Mouse (Mus musculus): ENCODE results near the gene Tepsin. TPM values are rescaled to one million over a fixed set of nuclear protein-coding genes. Genes with fewer than 3 reads are reported as not detected.

Tepsin gene
- polyA plus RNA-seq, 1 experiment = 12.2 TPM

DNA sequence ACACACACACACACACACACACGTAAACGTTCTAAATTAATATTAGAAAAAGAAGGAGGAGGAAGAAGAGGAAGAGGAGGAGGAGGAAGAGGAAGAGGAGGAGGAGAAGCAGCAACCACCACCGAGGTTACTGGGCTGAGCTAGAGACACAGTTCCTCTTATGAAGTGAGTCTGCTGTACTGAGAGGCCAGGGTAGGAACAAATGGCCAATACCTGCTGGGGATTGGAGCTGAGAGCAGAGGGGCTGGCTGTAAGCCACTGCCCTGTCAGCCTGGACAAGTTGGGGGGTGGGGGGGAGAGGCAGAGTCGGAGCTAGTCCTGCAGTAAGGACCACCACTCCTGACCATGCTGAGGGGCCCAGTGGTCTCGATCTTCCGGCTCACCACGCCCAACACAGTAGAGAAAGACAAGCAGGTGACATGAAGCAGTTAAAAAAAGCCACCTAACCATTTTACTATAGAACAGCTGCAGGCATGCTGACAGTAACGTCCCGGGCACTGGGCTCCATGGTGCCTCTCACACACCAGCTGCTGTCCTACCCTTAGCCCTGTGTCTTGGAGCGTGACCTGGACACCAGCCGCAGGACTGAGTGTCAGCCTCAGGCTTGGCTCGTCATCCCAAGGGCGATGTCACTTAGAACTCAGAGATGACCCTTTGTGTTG, 34.4 kb downstream of the Tepsin start:
- no peak overlapping the region for H3K4me3 ChIP-seq (ENCODE audit: low read depth, low read length)
- H3K4me1 ChIP-seq (ENCODE audit: control insufficient read depth, insufficient read depth, low read length) = peaks cover 3% of the 10 kb centered on the region
- TF ChIP-seq EP300 (IDR thresholded peaks at IDR 0.05; ENCODE audit: insufficient read depth, low read depth, low read length) = no peak
- TF ChIP-seq POLR2A (IDR thresholded peaks at IDR 0.05; ENCODE audit: insufficient read depth, low read length) = no peak
- no peak for TF ChIP-seq CTCF (IDR thresholded peaks at IDR 0.05; ENCODE audit: low read depth, low read length)
- H3K27me3 ChIP-seq (ENCODE audit: control insufficient read depth, insufficient read depth, low read length, poor library complexity, severe bottlenecking) = no peaks in the 10 kb centered on the region
- H3K36me3 ChIP-seq (ENCODE audit: control insufficient read depth, insufficient read depth, low read length, poor library complexity, severe bottlenecking) = no peaks in the 10 kb centered on the region
- no peak overlapping the region for H3K9ac ChIP-seq (ENCODE audit: low read depth, poor library complexity, severe bottlenecking)
- no peak overlapping the region for H3K27ac ChIP-seq (ENCODE audit: insufficient read depth, low read length)
- no peaks in the 10 kb centered on the region for H3K9me3 ChIP-seq (replicated peaks; ENCODE audit: control insufficient read depth, insufficient read depth, low read length, poor library complexity, severe bottlenecking)

DNA sequence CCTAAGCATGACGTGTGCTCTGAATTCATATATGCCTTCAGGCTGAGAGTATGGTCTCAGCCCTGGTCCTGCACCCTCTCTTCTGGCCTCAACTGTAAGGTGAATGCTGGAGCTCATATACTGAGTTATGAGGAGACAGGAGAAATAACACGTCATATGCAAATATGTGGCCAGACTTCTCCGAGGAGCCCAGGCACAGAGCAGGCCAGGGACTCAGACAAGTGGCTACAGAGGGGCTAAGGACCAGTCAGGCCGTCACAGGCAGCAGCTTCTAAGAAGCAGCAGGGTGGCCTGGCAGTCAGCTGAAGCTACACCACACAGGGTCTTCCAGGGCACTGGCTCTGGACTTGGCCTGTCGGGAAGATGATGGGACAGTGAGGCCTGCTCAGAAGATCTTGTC, 35.2 kb downstream of the Tepsin start:
- Histone ChIP-seq H3K27ac (ENCODE audit: insufficient read depth, low read length) (no peak overlapping the region), H3K36me3 (ENCODE audit: control insufficient read depth, insufficient read depth, low read length, poor library complexity, severe bottlenecking) (no peaks in the 10 kb centered on the region), H3K9me3 (replicated peaks; ENCODE audit: control insufficient read depth, insufficient read depth, low read length, poor library complexity, severe bottlenecking) (no peaks in the 10 kb centered on the region), H3K9ac (ENCODE audit: low read depth, poor library complexity, severe bottlenecking) (no peak overlapping the region), H3K27me3 (ENCODE audit: control insufficient read depth, insufficient read depth, low read length, poor library complexity, severe bottlenecking) (no peaks in the 10 kb centered on the region), H3K4me3 (ENCODE audit: low read depth, low read length) (no peak overlapping the region), H3K4me1 (ENCODE audit: control insufficient read depth, insufficient read depth, low read length) (no peaks in the 10 kb centered on the region)
- TF ChIP-seq CTCF (IDR thresholded peaks at IDR 0.05; ENCODE audit: low read depth, low read length) (no peak), POLR2A (IDR thresholded peaks at IDR 0.05; ENCODE audit: insufficient read depth, low read length) (no peak), EP300 (IDR thresholded peaks at IDR 0.05; ENCODE audit: insufficient read depth, low read depth, low read length) (no peak)

- Histone ChIP-seq H3K36me3 (ENCODE audit: control insufficient read depth, insufficient read depth, low read length, poor library complexity, severe bottlenecking) (no peaks in the 10 kb centered on the region), H3K9ac (ENCODE audit: low read depth, poor library complexity, severe bottlenecking) (no peak overlapping the region), H3K27me3 (ENCODE audit: control insufficient read depth, insufficient read depth, low read length, poor library complexity, severe bottlenecking) (no peaks in the 10 kb centered on the region), H3K4me3 (ENCODE audit: low read depth, low read length) (no peak overlapping the region), H3K4me1 (ENCODE audit: control insufficient read depth, insufficient read depth, low read length) (no peaks in the 10 kb centered on the region), H3K27ac (ENCODE audit: insufficient read depth, low read length) (no peak overlapping the region), H3K9me3 (replicated peaks; ENCODE audit: control insufficient read depth, insufficient read depth, low read length, poor library complexity, severe bottlenecking) (no peaks in the 10 kb centered on the region)
- TF ChIP-seq POLR2A (IDR thresholded peaks at IDR 0.05; ENCODE audit: insufficient read depth, low read length) (no peak), CTCF (IDR thresholded peaks at IDR 0.05; ENCODE audit: low read depth, low read length) (no peak), EP300 (IDR thresholded peaks at IDR 0.05; ENCODE audit: insufficient read depth, low read depth, low read length) (no peak)
These were observed 37.9 kb downstream of the Tepsin start for GRCm38 (mm10) chr11:120060634-120061033.

DNA sequence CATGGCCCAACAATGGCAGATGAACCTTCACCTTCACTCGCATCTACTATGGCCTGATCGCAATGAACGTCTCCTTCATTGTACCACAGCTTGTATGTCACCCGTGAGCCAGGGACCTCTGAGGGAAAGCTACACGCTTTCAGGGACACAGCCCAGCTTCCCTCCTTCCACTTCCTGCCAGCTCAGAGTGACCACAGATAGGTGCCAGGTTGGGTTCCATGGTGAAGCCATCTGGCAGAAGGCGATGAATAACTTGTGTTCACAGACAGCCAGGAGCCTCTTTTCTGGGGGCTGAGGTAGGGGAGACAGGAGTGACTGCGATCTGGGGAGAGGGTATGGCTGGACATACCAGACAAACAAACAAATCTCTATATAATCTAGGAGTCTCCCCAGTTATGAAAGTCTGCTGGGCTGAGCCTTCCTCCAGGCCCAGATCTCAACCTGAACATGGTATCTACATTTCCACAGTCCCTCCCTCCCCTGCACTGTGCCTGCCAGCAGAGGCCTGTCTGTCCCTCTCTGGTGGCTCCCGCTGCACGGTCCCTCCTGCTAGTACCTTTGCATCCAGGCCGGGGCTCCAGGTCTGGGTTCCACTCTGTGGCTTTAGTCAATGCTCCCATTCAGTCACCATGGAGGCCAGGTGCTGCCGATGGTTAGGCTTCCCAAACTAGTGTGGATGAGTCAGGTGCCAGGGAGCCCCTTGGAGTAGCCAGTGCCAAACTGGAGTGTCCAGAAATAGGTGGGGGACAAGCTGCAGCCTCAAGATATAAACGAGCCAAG, 42.4 kb downstream of the Tepsin start:
- no peak for TF ChIP-seq EP300 (IDR thresholded peaks at IDR 0.05; ENCODE audit: insufficient read depth, low read depth, low read length)
- TF ChIP-seq POLR2A (IDR thresholded peaks at IDR 0.05; ENCODE audit: insufficient read depth, low read length) = no peak
- no peak for TF ChIP-seq CTCF (IDR thresholded peaks at IDR 0.05; ENCODE audit: low read depth, low read length)
- Histone ChIP-seq H3K4me3 (ENCODE audit: low read depth, low read length) (no peak overlapping the region), H3K9ac (ENCODE audit: low read depth, poor library complexity, severe bottlenecking) (no peak overlapping the region), H3K4me1 (ENCODE audit: control insufficient read depth, insufficient read depth, low read length) (no peaks in the 10 kb centered on the region), H3K27me3 (ENCODE audit: control insufficient read depth, insufficient read depth, low read length, poor library complexity, severe bottlenecking) (no peaks in the 10 kb centered on the region), H3K27ac (ENCODE audit: insufficient read depth, low read length) (no peak overlapping the region), H3K36me3 (ENCODE audit: control insufficient read depth, insufficient read depth, low read length, poor library complexity, severe bottlenecking) (no peaks in the 10 kb centered on the region), H3K9me3 (replicated peaks; ENCODE audit: control insufficient read depth, insufficient read depth, low read length, poor library complexity, severe bottlenecking) (no peaks in the 10 kb centered on the region)

DNA sequence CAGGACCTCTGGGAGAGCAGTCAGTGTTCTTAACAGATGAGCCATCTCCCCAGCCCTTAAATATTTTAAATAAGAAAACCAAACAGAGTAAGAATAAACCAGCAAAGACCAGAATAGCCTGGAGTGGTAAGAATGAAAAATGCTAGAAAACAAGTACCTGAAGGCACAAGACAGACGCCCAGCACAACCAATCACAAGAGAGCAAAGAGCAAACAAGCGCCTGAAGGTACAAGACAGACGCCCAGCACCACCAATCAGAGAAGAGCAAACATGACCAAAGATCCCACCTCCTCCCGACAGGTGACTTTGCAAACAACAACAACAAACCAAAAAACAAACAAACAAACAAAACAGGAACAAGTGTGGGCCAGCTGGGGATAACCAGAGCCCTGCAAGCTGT, 44.7 kb downstream of the Tepsin start:
- Histone ChIP-seq H3K9me3 (replicated peaks; ENCODE audit: control insufficient read depth, insufficient read depth, low read length, poor library complexity, severe bottlenecking) (no peaks in the 10 kb centered on the region), H3K36me3 (ENCODE audit: control insufficient read depth, insufficient read depth, low read length, poor library complexity, severe bottlenecking) (no peaks in the 10 kb centered on the region), H3K27me3 (ENCODE audit: control insufficient read depth, insufficient read depth, low read length, poor library complexity, severe bottlenecking) (no peaks in the 10 kb centered on the region), H3K4me3 (ENCODE audit: low read depth, low read length) (no peak overlapping the region), H3K9ac (ENCODE audit: low read depth, poor library complexity, severe bottlenecking) (no peak overlapping the region), H3K4me1 (ENCODE audit: control insufficient read depth, insufficient read depth, low read length) (no peaks in the 10 kb centered on the region), H3K27ac (ENCODE audit: insufficient read depth, low read length) (no peak overlapping the region)
- TF ChIP-seq CTCF (IDR thresholded peaks at IDR 0.05; ENCODE audit: low read depth, low read length) (no peak), POLR2A (IDR thresholded peaks at IDR 0.05; ENCODE audit: insufficient read depth, low read length) (no peak), EP300 (IDR thresholded peaks at IDR 0.05; ENCODE audit: insufficient read depth, low read depth, low read length) (no peak)

GRCm38 (mm10) chr11:120052274-120052673, 46.3 kb downstream of the Tepsin start:
- Histone ChIP-seq H3K9me3 (replicated peaks; ENCODE audit: control insufficient read depth, insufficient read depth, low read length, poor library complexity, severe bottlenecking) (no peaks in the 10 kb centered on the region), H3K4me1 (ENCODE audit: control insufficient read depth, insufficient read depth, low read length) (no peaks in the 10 kb centered on the region), H3K27ac (ENCODE audit: insufficient read depth, low read length) (no peak overlapping the region), H3K9ac (ENCODE audit: low read depth, poor library complexity, severe bottlenecking) (no peak overlapping the region), H3K36me3 (ENCODE audit: control insufficient read depth, insufficient read depth, low read length, poor library complexity, severe bottlenecking) (no peaks in the 10 kb centered on the region), H3K4me3 (ENCODE audit: low read depth, low read length) (no peak overlapping the region), H3K27me3 (ENCODE audit: control insufficient read depth, insufficient read depth, low read length, poor library complexity, severe bottlenecking) (no peaks in the 10 kb centered on the region)
- TF ChIP-seq EP300 (IDR thresholded peaks at IDR 0.05; ENCODE audit: insufficient read depth, low read depth, low read length) = no peak
- TF ChIP-seq POLR2A (IDR thresholded peaks at IDR 0.05; ENCODE audit: insufficient read depth, low read length) = no peak
- TF ChIP-seq CTCF (IDR thresholded peaks at IDR 0.05; ENCODE audit: low read depth, low read length) = no peak
